Mouse (Mus musculus) cortical plate, adult 2 months (tissue): ENCODE data around the gene Sipa1l2.

Source experiments
- CTCF ChIP-seq: fragments of 200-500 bp; IDR thresholded peaks from 2 replicates; pipeline ENCODE4 v1.5.1; 2011; ENCODE audit warnings: mild to moderate bottlenecking, control low read depth, low read length; ENCODE audit not compliant: insufficient read depth; ENCODE audit errors: extremely low read depth
- POLR2A ChIP-seq: fragments of 200-500 bp; IDR thresholded peaks from 2 replicates; pipeline ENCODE4 v1.6.1; 2011; ENCODE audit warnings: mild to moderate bottlenecking, low read length, control low read depth; ENCODE audit not compliant: insufficient read depth; ENCODE audit errors: extremely low read depth

GRCm38 (mm10) chr8:125488747-125489146 is 80.9 kb downstream of the Sipa1l2 start:
- TF ChIP-seq CTCF (no peak), POLR2A (no peak)
